Mouse (Mus musculus) heart, embryonic 16.5 days (tissue): ENCODE measurements at regions not wholly inside any gene's neighbourhood (a gene's known extent, or its start where the extent isn't known, plus 50 kb on each side); places are given as distances from the start of the nearest gene placed in this dataset.

Experiments
- ATAC-seq: fragments of 200-750 bp; cut with Nextera tagmentation; replicated peaks from 2 replicates; pipeline ENCODE4 v1.8.0; 2017; ENCODE audit warnings: moderate number of reproducible peaks; ENCODE audit not compliant: insufficient read depth, low FRiP score; ENCODE audit errors: extremely low read depth
- H3K27ac ChIP-seq: fragments of 300-500 bp; sonication (generic); 2 replicates; pipeline ENCODE4 v1.5.1; 2014; ENCODE audit warnings: mild to moderate bottlenecking, low read length, control low read depth, moderate library complexity
- H3K27me3 ChIP-seq: fragments of 300-500 bp; sonication (generic); 2 replicates; pipeline ENCODE4 v1.6.1; 2014; ENCODE audit warnings: low read length, mixed read lengths; ENCODE audit not compliant: control insufficient read depth, insufficient read depth
- H3K36me3 ChIP-seq: fragments of 300-500 bp; sonication (generic); 2 replicates; pipeline ENCODE4 v1.6.1; 2014; ENCODE audit not compliant: control insufficient read depth, insufficient read depth
- H3K4me1 ChIP-seq: fragments of 300-500 bp; sonication (generic); 2 replicates; pipeline ENCODE4 v1.6.1; 2014; ENCODE audit warnings: low read length, mixed read lengths; ENCODE audit not compliant: control insufficient read depth, insufficient read depth
- H3K4me2 ChIP-seq: fragments of 300-500 bp; sonication (generic); 2 replicates; pipeline ENCODE4 v1.6.1; 2014; ENCODE audit warnings: low read depth, mild to moderate bottlenecking, control low read depth, low read length
- H3K4me3 ChIP-seq: fragments of 300-500 bp; sonication (generic); 2 replicates; pipeline ENCODE4 v1.5.1; 2014; ENCODE audit warnings: mild to moderate bottlenecking, control low read depth, low read length
- H3K9ac ChIP-seq: fragments of 300-500 bp; sonication (generic); 2 replicates; pipeline ENCODE4 v1.6.1; 2014; ENCODE audit warnings: low read length, control low read depth
- H3K9me3 ChIP-seq: fragments of 300-500 bp; sonication (generic); replicated peaks from 2 replicates; pipeline ENCODE4 v1.6.1; 2016; ENCODE audit warnings: low read length; ENCODE audit not compliant: control insufficient read depth
- WGBS: fragments of 180-500 bp; shearing (Covaris S2); extraction: QIAGEN DNeasy Blood & Tissue Kit; methylation state at CpG from one replicate; pipeline ENCODE4 v1.1.7; 2014; 5-methylcytosine and 5-hydroxymethylcytosine counted together

DNA sequence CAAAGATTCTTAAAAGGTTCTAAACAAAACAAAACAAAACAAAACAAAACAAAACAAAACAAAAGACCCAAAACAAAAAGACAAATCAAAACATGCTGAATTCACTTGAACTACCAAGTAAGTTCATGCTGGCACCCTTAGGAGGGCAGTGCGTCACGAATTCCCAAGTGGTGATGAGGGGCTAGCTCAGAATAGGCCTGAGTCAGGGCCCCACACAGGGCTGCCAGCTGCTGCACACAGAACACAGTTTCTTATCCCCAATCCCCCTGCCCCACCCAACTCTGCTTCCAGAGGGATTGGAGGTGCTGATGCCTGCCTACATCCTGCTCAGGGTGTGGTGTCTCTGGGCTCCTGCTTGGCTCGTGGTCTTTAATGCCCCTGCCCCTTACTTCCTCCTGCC lies 80.3 kb upstream of the Lrpap1 start:
- 0 out of 2 replicates have a peak, but pooled peaks cover under 1% of the 10 kb centered on the region for H3K27me3 ChIP-seq
- no peak overlapping the region for H3K4me2 ChIP-seq
- ATAC-seq, result no peak
- peaks cover 29% of the 10 kb centered on the region for H3K4me1 ChIP-seq
- H3K9me3 ChIP-seq, result no peaks in the 10 kb centered on the region
- no peak overlapping the region for H3K4me3 ChIP-seq
- WGBS, result 52% methylated on average over 3 of the region's 3 CpGs
- no peaks in the 10 kb centered on the region for H3K36me3 ChIP-seq
- no peak overlapping the region for H3K27ac ChIP-seq
- H3K9ac ChIP-seq, result no peak overlapping the region

DNA sequence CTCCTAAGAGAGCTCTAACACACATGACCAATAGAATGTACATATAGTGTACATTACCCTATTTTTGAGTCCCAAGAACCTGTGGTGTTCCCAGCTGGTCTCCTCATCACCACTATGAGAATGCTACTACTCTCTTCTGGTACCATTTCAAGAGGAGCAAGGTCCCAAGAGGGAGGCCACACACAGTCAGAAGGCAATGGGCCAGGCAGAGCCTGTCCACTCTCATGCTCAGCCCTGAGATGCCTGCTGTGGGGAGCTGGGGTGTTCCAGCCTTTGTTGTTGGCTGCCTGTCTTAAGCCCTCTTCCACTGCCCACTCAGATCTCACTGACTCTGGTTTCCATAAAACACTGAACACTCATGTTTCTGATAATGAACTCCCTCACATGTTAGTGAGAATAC lies 79.7 kb upstream of the Lrpap1 start:
- H3K27me3 ChIP-seq, result no peaks in the 10 kb centered on the region
- H3K4me1 ChIP-seq, result peaks cover 29% of the 10 kb centered on the region
- H3K4me3 ChIP-seq, result no peak overlapping the region
- no peak for ATAC-seq
- H3K4me2 ChIP-seq, result no peak overlapping the region
- H3K9me3 ChIP-seq, result no peaks in the 10 kb centered on the region
- H3K9ac ChIP-seq, result no peak overlapping the region
- no peaks in the 10 kb centered on the region for H3K36me3 ChIP-seq
- H3K27ac ChIP-seq, result no peak overlapping the region

DNA sequence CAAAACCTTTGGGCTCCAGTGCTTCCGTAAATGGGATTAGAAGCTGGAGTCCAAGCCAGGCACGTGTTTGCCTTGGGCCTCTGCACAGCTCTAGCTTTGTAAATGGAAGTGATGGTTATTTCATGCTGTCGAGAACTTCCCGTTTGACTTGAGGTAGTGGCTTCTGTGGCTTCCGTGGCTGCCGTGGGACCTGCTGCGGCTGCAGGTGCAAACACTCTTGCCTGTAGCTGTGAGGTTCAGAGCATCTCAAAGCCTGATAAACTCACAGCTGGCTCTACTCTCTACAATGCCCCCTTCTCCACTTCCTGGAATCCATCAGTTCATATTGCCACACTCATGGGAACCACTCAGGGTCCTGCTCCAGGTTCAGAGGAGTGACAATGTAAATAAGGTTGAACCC lies 77.9 kb upstream of the Lrpap1 start:
- Histone ChIP-seq H3K9ac (no peak overlapping the region), H3K4me1 (peaks cover 14% of the 10 kb centered on the region), H3K4me2 (no peak overlapping the region), H3K27me3 (no peaks in the 10 kb centered on the region), H3K27ac (no peak overlapping the region), H3K36me3 (no peaks in the 10 kb centered on the region), H3K4me3 (no peak overlapping the region), H3K9me3 (no peaks in the 10 kb centered on the region)
- WGBS, result 71% methylated on average over 7 of the region's 7 CpGs
- ATAC-seq, result no peak

DNA sequence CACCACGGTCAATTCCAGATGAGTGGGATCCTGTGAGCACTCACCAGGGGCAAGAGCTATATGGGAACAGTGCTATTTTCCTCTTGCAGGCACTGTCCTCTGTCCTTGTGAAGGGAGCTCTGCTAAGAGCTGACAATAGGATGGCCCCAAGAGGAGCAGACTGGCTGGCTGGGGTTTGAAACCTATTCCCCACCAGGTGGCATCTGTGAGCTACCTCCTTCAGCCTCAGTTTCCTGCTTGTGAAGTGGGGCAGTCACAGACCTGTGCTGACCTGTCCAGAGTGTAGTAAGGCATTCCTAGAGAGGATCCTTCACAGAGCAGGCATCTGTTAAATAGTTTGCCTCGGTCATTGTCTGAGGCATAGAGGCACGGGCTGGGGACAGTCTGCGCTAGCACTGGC lies 71.8 kb upstream of the Lrpap1 start:
- no peak for ATAC-seq
- no peaks in the 10 kb centered on the region for H3K4me1 ChIP-seq
- WGBS, result 67% methylated on average over 4 of the region's 4 CpGs
- no peaks in the 10 kb centered on the region for H3K9me3 ChIP-seq
- no peaks in the 10 kb centered on the region for H3K36me3 ChIP-seq
- no peak overlapping the region for H3K27ac ChIP-seq
- H3K4me3 ChIP-seq, result no peak overlapping the region
- no peaks in the 10 kb centered on the region; the same call in none of the 2 replicates for H3K27me3 ChIP-seq
- H3K9ac ChIP-seq, result no peak overlapping the region
- no peak overlapping the region for H3K4me2 ChIP-seq

DNA sequence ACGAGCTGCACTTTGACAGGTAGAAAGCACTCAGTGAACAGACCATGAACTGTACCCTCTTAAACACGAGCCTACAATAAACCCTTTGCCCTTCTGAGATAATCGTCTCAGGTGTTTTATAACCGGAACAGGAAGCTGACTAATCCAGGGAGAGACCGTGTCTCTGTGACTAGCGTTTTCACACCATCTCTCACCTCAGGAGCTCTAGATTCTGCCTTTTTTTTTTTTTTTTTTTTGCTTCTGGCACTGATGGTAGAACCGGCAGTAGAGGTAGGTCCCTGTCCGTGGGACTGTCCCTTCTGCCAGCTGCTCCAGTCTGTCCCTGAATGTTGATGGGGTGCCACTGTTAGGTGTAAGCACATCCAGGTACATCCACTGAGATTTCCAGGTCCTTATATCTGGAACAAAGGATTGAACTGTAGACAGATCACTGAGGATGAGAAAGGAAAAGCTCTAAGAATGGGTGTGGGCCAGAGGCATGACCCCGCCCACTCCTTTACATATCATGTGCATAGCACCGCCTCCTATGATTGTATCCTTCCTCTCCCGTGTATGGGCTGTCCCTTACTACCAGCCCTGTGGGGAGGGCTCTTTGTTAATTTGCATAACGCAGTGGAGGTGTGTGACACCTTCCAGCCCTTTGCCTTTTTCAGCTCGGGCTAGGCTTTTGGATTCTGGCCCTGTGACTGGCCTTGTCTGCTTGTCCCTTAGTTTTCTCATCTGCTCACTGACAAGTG lies 70.7 kb upstream of the Lrpap1 start:
- Histone ChIP-seq H3K27me3 (no peaks in the 10 kb centered on the region; the same call in none of the 2 replicates), H3K9ac (no peak overlapping the region), H3K4me3 (no peak overlapping the region), H3K36me3 (no peaks in the 10 kb centered on the region), H3K4me2 (no peak overlapping the region), H3K9me3 (no peaks in the 10 kb centered on the region), H3K27ac (no peak overlapping the region), H3K4me1 (no peaks in the 10 kb centered on the region)
- WGBS, result 55% methylated on average over 13 of the region's 13 CpGs
- no peak for ATAC-seq

DNA sequence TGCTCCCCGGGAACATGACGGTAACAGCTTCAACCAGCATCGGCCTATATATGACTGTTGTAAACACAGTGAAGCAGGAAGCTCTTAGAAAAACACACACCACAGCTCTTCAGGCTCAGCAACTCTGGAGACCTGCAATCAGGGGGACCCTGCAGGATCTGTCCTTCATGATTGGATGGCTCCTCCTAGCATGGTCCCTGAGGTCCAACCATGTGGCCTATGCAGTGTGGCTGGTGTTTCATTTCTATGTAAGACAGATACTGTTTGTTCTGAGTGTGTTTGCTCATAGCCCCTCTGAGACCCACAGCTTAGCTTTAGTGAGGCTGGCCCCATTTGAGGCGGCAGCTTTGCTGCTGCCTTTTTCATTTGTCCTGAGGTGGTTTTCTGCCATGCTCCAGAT lies 68.8 kb upstream of the Lrpap1 start:
- no peak for ATAC-seq
- Histone ChIP-seq H3K27me3 (no peaks in the 10 kb centered on the region; the same call in none of the 2 replicates), H3K9ac (no peak overlapping the region), H3K4me3 (no peak overlapping the region), H3K4me1 (no peaks in the 10 kb centered on the region), H3K4me2 (no peak overlapping the region), H3K27ac (no peak overlapping the region), H3K9me3 (no peaks in the 10 kb centered on the region), H3K36me3 (no peaks in the 10 kb centered on the region)
- 67% methylated on average over 4 of the region's 4 CpGs for WGBS

DNA sequence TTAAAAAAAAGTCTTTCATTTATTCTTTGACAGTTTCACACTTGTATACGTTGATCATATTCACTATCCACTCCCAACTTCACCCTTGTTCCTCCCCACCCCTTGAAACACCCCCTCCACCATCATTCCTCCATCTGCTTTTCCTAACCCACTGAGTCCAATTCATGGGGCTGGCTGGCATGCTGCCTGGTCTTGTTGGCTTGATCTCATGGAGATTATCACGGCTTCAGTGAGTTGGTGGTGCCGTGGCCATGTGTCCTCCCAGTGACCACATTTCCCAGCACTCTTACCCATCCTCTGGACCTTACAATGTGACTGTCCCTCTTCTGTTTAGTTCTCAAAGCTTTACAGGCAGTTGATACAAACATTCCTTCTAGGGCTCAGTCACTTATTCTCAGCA lies 65.8 kb upstream of the Lrpap1 start:
- Histone ChIP-seq H3K4me1 (peaks cover under 1% of the 10 kb centered on the region), H3K27ac (no peak overlapping the region), H3K36me3 (no peaks in the 10 kb centered on the region), H3K4me2 (no peak overlapping the region), H3K4me3 (no peak overlapping the region), H3K9me3 (peaks cover 3% of the 10 kb centered on the region; the same call in 1 of the 2 replicates), H3K9ac (no peak overlapping the region), H3K27me3 (no peaks in the 10 kb centered on the region; the same call in 1 of the 2 replicates)
- 74% methylated on average over 3 of the region's 3 CpGs for WGBS
- no peak for ATAC-seq

DNA sequence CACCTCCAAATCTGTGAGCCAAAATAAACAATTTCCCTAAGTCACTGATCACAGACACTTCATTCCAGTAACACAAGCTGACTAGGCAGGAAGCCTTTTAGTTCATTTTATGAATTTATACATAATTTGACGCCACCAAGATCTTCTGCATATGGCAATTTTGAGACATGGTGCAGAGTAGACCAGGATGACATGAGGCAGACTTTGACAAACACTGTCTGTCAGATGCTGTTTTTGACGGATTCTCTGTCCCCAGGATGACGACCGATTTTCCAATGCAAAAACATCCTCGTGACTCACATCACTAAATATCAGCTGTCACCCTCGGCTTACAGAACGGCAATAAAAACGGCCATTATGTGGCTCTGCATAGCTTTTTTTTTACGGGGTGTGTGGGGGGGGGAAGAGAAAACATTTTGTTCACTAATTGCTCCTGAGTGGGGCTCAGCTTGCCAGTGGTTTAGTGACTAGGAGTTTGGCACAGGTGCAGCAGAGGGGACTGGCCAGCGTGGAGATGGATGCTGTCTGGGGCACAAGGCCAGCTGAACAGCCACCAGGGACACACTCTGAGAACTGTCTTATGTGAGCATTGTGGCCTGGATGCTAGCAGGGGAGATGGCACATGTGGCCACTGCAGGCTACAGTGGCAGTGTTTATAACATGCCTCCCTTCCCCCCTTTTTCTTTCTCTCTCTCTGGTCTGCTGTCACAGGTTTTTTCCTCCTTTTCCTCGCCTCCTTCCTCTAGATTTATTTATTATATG lies 65.0 kb upstream of the Lrpap1 start:
- Histone ChIP-seq H3K9ac (no peak overlapping the region), H3K4me3 (no peak overlapping the region), H3K27ac (no peak overlapping the region), H3K4me2 (no peak overlapping the region), H3K27me3 (no peaks in the 10 kb centered on the region), H3K36me3 (no peaks in the 10 kb centered on the region), H3K4me1 (peaks cover 7% of the 10 kb centered on the region), H3K9me3 (peaks cover 3% of the 10 kb centered on the region; the same call in 1 of the 2 replicates)
- ATAC-seq, result no peak
- 80% methylated on average over 11 of the region's 11 CpGs for WGBS

DNA sequence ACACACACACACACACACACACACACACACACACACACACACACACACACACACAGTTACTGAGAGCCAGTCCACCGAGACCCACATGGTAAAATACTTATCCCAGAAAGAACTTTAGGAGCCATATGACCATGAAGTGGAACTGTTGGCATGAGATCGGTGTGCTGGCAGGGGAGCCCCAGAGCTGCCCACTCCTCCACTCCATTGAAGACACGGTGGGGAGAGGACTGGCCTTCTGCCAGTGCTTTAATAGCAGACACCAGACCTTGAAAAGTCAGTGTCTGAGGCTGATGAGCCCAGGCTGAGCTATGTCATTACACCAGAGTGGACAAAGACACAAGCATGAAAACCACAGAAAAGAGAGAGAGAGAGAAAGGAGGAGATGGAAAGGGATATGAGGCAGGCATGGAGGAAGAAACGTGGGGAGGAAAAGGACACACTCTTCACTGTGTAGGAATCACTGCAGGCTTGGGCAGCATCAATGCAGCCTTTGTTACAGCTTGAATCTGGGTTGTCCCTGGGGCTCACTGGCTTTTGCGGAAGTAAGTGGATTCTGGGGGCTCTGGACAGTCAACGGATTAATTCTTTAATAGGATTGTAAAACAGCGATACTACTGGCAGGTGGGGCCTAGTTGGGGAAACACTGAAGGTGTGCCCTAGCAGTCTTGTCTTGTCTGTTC lies 64.2 kb upstream of the Lrpap1 start:
- ATAC-seq, result no peak

More for the DNA sequence above, 64.2 kb upstream of the Lrpap1 start:
- Histone ChIP-seq H3K4me1 (peaks cover 9% of the 10 kb centered on the region), H3K4me2 (no peak overlapping the region), H3K36me3 (no peaks in the 10 kb centered on the region), H3K27ac (no peak overlapping the region), H3K9me3 (peaks cover 3% of the 10 kb centered on the region; the same call in 1 of the 2 replicates), H3K27me3 (no peaks in the 10 kb centered on the region), H3K9ac (no peak overlapping the region), H3K4me3 (no peak overlapping the region)
- WGBS, result 74% methylated on average over 7 of the region's 7 CpGs
